Mouse (Mus musculus) spleen, adult 2 months (tissue): ENCODE measurements around the gene Aspm.

Experiments
- CTCF ChIP-seq: fragments of 200-500 bp; IDR thresholded peaks from 2 replicates; pipeline ENCODE4 v1.5.1; 2011; ENCODE audit warnings: mild to moderate bottlenecking, inconsistent platforms; ENCODE audit not compliant: insufficient read depth, insufficient read length, insufficient replicate concordance; ENCODE audit errors: extremely low read depth
- POLR2A ChIP-seq: fragments of 200-500 bp; IDR thresholded peaks from 2 replicates; pipeline ENCODE4 v1.6.1; 2011; ENCODE audit warnings: low read depth, low read length, inconsistent platforms

DNA sequence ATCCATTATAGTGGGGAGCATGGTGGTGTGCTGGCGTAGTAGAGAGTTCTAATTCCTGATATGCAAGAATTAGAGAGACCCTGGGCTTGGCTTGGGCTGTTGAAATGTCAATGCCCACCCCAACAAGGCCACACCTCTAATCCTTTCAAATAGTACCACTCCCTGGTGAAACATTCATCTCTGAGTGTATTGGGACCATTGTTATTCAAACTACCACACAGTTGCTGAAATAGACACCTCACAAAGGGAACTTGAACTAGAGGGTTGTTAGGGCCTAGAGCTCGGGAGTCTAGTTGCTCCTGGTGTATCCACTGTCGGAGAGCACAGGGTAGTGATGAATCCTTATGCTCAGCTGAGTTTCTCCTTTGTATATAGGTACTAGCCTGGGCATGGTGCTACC is 40.1 kb downstream of the Aspm start:
- TF ChIP-seq CTCF (no peak), POLR2A (no peak)
